Mouse (Mus musculus): Measurements from ENCODE around the gene Anxa7. TPM values are rescaled to one million over a fixed set of nuclear protein-coding genes. Genes with fewer than 3 reads are reported as not detected.

Anxa7 gene
- polyA plus RNA-seq, 1 experiment from 2014 or later = 52.9 TPM

- 0 out of 2 replicates have a peak, but pooled peaks have one; percentile 8 for TF ChIP-seq CTCF (IDR thresholded peaks at IDR 0.05)
- TF ChIP-seq EP300 (IDR thresholded peaks at IDR 0.05) = no peak
- no peaks in the 10 kb centered on the region for H3K27me3 ChIP-seq (replicated peaks; ENCODE audit: insufficient read depth, low read length)
- no peak for ATAC-seq
These were observed 51.3 kb downstream of the Anxa7 start for GRCm38 (mm10) chr14:20428593-20428992.

GRCm38 (mm10) chr14:20423046-20423445 lies 56.9 kb downstream of the Anxa7 start:
- Histone ChIP-seq H3K9me3 (ENCODE audit: low read length) (no peaks in the 10 kb centered on the region), H3K4me2 (replicated peaks; ENCODE audit: low read depth, low read length) (no peak overlapping the region), H3K4me1 (ENCODE audit: insufficient read depth, low read depth, low read length) (no peaks in the 10 kb centered on the region), H3K36me3 (ENCODE audit: insufficient read depth, low read length) (no peaks in the 10 kb centered on the region), H3K27ac (ENCODE audit: low read length) (no peak overlapping the region), H3K27me3 (replicated peaks; ENCODE audit: insufficient read depth, low read length) (no peaks in the 10 kb centered on the region), H3K4me3 (ENCODE audit: low read depth, low read length) (no peak overlapping the region), H3K9ac (replicated peaks; ENCODE audit: low read depth) (no peak overlapping the region)
- no peak for DNase-seq (ENCODE audit: low spot score)
- no peak for ATAC-seq
- 86% methylated on average over 6 of the region's 6 CpGs for WGBS
- TF ChIP-seq CTCF (IDR thresholded peaks at IDR 0.05) = no peak
- no peak for TF ChIP-seq EP300 (IDR thresholded peaks at IDR 0.05)

More at GRCm38 (mm10) chr14:20428593-20428992, 51.3 kb downstream of the Anxa7 start:
- Histone ChIP-seq H3K4me2 (replicated peaks; ENCODE audit: low read depth, low read length) (no peak overlapping the region), H3K36me3 (ENCODE audit: insufficient read depth, low read length) (no peaks in the 10 kb centered on the region), H3K4me1 (ENCODE audit: insufficient read depth, low read depth, low read length) (no peaks in the 10 kb centered on the region), H3K9me3 (ENCODE audit: low read length) (no peaks in the 10 kb centered on the region), H3K27ac (ENCODE audit: low read length) (no peak overlapping the region), H3K9ac (replicated peaks; ENCODE audit: low read depth) (no peak overlapping the region), H3K4me3 (ENCODE audit: low read depth, low read length) (no peak overlapping the region)
- WGBS = 23% methylated on average over 1 of the region's 1 CpGs
- DNase-seq (ENCODE audit: low spot score) = no peak

GRCm38 (mm10) chr14:20422257-20422656 lies 57.7 kb downstream of the Anxa7 start:
- Histone ChIP-seq H3K27me3 (replicated peaks; ENCODE audit: insufficient read depth, low read length) (no peaks in the 10 kb centered on the region), H3K4me2 (replicated peaks; ENCODE audit: low read depth, low read length) (no peak overlapping the region), H3K9me3 (ENCODE audit: low read length) (no peaks in the 10 kb centered on the region), H3K36me3 (ENCODE audit: insufficient read depth, low read length) (no peaks in the 10 kb centered on the region), H3K4me3 (ENCODE audit: low read depth, low read length) (no peak overlapping the region), H3K27ac (ENCODE audit: low read length) (no peak overlapping the region), H3K9ac (replicated peaks; ENCODE audit: low read depth) (no peak overlapping the region), H3K4me1 (ENCODE audit: insufficient read depth, low read depth, low read length) (no peaks in the 10 kb centered on the region)
- DNase-seq (ENCODE audit: low spot score) (no peak), ATAC-seq (no peak)
- WGBS = 37% methylated on average over 7 of the region's 7 CpGs
- no peak for TF ChIP-seq EP300 (IDR thresholded peaks at IDR 0.05)

Other genes with a start within 250 kb of the Anxa7 start
- 0.20 TPM in 1 of 2 replicates, not detected in the other for gene Kcnk16, start 210.9 kb downstream of the Anxa7 start, polyA plus RNA-seq (2015; fragmentation: Nextera tagmentation; extraction: Ambion mirVana)
- gene Nudt13, start 185.4 kb downstream of the Anxa7 start, polyA plus RNA-seq (2015; fragmentation: Nextera tagmentation; extraction: Ambion mirVana) = 12.6 and 13.0 TPM in 2 replicates
- 19.0 and 19.1 TPM in 2 replicates for gene Ecd, start 132.0 kb downstream of the Anxa7 start, polyA plus RNA-seq (2015; fragmentation: Nextera tagmentation; extraction: Ambion mirVana)
- gene Fam149b, start 132.0 kb downstream of the Anxa7 start, polyA plus RNA-seq (2015; fragmentation: Nextera tagmentation; extraction: Ambion mirVana) = 14.7 and 16.9 TPM in 2 replicates
- gene Dnajc9, start 91.2 kb downstream of the Anxa7 start, polyA plus RNA-seq (2015; fragmentation: Nextera tagmentation; extraction: Ambion mirVana) = 34.7 and 37.9 TPM in 2 replicates
- 58.5 and 64.4 TPM in 2 replicates for gene Mrps16, start 86.5 kb downstream of the Anxa7 start, polyA plus RNA-seq (2015; fragmentation: Nextera tagmentation; extraction: Ambion mirVana)
- gene Cfap70, start 27.9 kb downstream of the Anxa7 start, polyA plus RNA-seq (2015; fragmentation: Nextera tagmentation; extraction: Ambion mirVana) = 3.7 and 4.0 TPM in 2 replicates
- 0.20 and 0.38 TPM in 2 replicates for gene Mss51, start 16.8 kb upstream of the Anxa7 start, polyA plus RNA-seq (2015; fragmentation: Nextera tagmentation; extraction: Ambion mirVana)
- gene Ppp3cb, start 66.4 kb upstream of the Anxa7 start, polyA plus RNA-seq (2015; fragmentation: Nextera tagmentation; extraction: Ambion mirVana) = 24.2 and 26.6 TPM in 2 replicates
- gene Usp54, start 160.9 kb upstream of the Anxa7 start, polyA plus RNA-seq (2015; fragmentation: Nextera tagmentation; extraction: Ambion mirVana) = 3.9 and 5.0 TPM in 2 replicates
- 0.38 and 0.40 TPM in 2 replicates for gene Myoz1, start 176.4 kb upstream of the Anxa7 start, polyA plus RNA-seq (2015; fragmentation: Nextera tagmentation; extraction: Ambion mirVana)
- gene Synpo2l, start 188.2 kb upstream of the Anxa7 start, polyA plus RNA-seq (2015; fragmentation: Nextera tagmentation; extraction: Ambion mirVana) = 0.63 and 0.96 TPM in 2 replicates
- 37.6 and 40.1 TPM in 2 replicates for gene Sec24c, start 194.2 kb upstream of the Anxa7 start, polyA plus RNA-seq (2015; fragmentation: Nextera tagmentation; extraction: Ambion mirVana)
- 24.2 and 26.3 TPM in 2 replicates for gene Fut11, start 214.8 kb upstream of the Anxa7 start, polyA plus RNA-seq (2015; fragmentation: Nextera tagmentation; extraction: Ambion mirVana)
- 109 and 114 TPM in 2 replicates for gene Chchd1, start 222.9 kb upstream of the Anxa7 start, polyA plus RNA-seq (2015; fragmentation: Nextera tagmentation; extraction: Ambion mirVana)
- gene Zswim8, start 227.4 kb upstream of the Anxa7 start, polyA plus RNA-seq (2015; fragmentation: Nextera tagmentation; extraction: Ambion mirVana) = 21.7 and 24.1 TPM in 2 replicates

All from lung, postnatal 0 days (tissue).